Mouse (Mus musculus) hindlimb bud, embryonic 11.5 days (tissue): ENCODE results near the gene Uvrag.

Source experiments
- DNase-seq: peaks from one replicate; pipeline ENCODE4 v3.0.0-alpha.2; 2012; ENCODE audit warnings: low read depth, low spot score; ENCODE audit errors: extremely low spot score

The Uvrag gene

DNA sequence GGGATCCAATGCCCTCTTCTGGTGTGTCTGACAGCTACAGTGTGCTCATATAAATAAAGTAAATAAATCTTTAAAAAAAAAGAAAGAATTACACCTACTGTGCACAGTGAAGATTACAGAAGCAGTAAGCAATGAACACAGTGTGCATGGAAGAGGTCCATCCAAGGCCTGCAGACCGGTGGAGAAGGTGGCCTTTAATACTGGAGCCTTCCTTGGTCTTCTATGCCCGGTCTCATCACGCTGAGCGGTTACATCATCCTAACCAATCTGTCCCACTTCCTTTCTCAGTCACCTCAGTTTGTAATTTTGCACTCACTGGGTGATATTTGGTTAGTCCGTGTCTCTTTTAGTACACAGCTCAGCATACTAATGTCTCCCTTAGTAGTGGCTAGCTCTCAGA is 197.3 kb downstream of the Uvrag start:
- DNase-seq = no peak

DNA sequence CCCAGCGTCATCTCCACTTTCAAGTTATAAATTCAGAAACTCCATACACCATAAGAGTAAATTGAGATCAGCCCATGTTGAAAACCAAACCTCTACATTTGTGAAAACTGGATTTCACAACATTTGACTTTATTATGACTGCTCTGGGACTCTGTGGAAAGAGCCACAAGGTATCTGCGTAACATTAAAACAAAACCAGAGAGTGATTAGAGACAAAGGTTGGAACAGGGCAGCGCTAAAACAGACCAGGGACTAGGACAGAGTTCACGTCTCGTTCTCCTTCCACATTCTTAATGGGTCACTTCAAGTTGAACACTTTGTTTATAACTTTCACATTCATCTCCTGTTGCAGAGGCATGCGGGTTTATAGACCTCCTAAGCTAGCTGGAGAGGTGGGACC is 198.2 kb downstream of the Uvrag start:
- DNase-seq = no peak

DNA sequence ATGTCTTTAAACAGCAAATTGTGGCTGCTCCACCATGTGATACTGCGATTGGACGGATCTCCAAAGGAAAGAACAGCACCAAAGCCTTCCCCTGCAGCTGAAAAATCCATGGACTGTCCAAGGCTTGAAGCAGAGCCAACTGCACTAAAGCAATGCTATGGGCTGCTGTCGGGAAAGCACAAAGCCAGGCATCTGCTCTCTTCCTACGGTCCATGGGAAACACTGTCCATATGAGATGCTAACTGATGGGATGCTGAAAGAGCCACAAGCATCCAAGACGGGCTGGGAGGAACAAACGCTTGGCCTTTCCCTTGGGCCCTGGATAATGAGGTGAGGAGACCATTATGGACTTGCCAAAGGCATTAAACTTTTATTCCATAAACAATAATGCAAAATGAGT is 201.7 kb downstream of the Uvrag start:
- no peak for DNase-seq

DNA sequence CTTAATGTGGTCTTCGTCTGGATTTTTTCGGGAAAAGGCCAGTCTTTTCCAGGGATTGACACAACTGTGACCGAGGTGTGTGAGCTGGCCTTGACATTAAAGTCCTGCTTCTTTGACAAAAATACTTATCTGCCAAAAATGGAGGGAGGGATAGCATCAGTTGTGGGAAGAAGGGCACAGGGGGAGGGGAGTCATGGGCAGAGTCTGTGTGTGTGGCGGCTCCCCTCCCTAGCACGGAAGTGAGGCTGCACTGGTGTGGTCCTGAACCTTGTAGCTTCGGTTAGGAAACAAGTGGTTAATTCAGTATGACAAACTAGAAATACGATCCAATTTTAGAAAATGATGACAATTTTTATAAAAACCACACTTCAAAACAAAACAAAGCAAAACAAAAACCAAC is 202.3 kb downstream of the Uvrag start:
- no peak for DNase-seq

DNA sequence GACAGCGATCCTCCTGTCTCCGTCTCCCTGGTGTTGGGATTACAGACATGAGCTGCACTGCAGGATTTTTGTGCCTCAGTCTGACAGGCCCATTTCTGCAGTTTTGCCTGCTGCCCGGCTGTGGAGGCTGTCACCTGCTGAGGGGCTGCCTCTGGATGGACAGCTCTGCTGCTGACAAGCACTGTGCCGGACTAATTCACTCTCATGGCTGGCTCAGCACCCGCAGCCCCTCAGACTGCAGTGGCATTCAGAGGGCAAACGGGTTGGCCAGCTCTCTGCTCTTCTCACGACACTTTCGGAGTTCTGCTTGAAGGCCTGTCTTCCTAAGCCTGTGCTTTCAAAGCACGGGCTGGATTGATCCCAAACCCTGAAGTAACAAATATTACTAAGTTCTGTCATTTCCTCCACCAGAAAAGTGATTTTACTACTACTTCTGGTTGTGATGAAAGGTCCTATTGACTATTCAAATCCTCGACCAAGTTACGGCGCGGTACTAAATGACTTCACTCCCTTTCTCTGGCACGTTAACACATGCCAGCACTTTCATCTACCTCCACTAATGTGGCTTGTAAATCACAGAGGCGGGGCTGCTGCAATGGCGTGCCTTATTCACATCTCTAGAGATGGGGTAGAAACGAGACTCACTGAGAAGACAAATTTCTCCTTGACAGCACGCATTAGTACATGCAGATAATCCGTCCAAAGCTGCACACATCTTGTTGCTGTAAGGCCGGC is 203.7 kb downstream of the Uvrag start:
- no peak for DNase-seq

DNA sequence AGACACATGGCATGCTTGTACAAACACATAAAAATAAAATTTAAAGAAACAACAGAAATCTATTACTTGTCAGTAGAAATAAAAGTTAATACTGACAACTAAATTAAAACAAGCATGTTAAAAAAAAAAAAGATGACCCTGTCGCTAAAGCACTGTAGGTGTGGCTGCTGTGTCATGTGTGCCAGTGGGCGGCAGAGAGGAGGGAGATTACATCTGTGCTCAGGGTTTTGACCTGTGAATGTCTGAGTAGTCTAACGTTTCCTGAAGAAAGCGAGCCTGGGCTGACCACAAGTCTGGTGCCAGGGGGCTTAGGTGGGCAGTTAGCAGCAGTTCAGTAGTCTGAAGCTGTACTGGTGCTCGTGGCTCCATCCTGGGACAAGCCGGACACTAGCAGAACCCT is 205.2 kb downstream of the Uvrag start:
- no peak for DNase-seq

DNA sequence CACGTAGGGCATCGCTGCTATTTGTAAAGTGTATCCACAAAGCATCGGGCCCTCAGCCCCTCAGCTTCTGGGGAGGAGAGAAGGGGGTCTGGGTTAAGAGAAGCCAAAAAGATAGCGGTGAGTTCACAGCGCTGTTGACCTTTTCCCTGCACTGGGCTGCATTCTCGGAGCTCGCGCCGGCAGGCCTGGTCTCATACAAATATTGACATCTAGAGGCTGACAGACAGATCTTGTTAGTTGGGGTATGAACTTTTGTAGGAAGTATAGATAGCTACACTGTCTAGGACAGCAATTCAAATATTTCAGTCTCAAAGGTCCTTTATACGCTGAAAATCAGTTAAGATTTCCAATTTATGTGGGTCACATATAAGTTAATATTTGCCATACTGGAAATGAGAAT is 205.7 kb downstream of the Uvrag start:
- DNase-seq = no peak

DNA sequence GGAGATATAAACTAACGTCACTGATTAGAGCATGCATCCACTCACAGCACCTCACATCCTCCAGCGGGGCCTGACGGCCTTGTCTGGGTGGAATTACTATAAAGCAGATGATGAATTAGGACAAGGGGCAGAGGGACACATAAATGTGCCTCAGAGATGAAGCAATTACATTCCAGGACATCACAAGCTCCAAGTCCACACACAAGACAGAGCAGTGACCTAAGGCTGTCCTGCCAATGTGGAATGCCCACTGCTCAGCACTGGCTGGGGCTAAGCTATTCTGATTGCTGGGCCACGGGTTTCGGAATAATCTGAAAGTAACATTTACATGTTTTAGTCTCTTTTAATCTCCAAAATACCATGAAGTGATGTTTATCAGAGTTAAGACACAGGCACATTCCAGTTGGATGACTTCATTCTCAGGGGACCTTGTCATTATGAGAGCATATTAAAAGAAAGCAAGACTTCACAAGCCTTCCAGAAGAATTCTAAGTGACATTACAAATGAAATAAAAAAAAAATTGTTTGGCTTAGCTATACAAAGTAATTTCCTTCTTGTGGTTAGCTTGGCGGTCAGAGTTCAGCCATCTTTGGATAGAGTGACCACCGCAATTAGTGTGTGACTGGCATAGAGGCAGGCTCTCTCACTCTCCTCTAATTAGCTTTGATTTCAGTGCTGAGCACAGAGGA is 212.5 kb downstream of the Uvrag start:
- DNase-seq = no peak

DNA sequence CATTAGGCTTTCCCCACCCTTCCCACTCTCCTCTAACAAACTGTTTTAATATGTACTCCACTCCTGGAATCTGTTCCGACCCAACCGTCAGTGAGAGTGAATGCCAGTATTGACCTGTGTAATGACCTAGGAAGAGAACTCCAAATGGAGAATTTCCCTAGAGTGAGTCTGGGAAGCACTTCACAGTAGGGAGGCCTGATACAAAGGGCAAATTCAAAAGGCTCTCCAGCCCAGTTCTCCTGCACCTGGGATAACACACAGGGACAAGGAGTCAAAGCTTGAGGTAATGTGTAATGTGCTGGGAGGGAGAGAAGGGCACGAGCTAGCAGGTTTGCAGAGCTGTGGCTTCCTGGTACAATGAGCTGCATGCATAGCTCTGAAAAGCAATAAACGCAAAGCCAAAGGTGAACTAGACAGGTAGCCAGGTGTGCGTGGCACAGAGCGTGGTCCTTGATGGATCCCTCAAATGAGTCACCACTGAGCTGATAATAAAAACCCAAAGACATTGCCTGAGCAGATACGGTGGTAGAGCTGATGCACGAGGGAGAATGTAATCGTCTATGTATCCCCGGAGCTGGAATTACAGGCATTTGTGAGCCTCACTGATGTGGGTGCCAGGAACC is 213.9 kb downstream of the Uvrag start:
- no peak for DNase-seq

DNA sequence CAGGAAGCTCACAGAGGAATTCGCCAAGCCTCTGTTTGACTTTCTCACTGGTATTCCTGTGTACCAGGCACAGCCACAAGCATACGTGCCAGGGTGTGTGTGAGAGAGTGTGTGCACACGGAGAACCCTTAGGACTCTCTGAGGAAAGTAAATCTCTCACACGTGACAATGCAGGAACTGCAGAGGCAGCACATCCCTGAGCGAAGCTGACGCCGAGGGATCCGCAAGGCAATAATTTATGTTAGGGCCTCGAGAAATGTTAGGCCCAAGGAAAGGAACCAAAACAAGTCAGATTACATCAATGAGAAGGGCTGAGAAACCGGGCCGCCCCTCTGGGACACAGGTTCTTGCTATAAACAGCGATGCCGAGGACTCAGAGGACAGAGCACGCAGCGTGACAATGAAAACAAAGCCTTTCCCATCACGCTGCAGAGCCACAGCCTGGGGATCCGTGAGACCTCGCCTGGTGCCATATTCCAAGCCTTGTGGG is 216.5 kb downstream of the Uvrag start:
- no peak for DNase-seq

DNA sequence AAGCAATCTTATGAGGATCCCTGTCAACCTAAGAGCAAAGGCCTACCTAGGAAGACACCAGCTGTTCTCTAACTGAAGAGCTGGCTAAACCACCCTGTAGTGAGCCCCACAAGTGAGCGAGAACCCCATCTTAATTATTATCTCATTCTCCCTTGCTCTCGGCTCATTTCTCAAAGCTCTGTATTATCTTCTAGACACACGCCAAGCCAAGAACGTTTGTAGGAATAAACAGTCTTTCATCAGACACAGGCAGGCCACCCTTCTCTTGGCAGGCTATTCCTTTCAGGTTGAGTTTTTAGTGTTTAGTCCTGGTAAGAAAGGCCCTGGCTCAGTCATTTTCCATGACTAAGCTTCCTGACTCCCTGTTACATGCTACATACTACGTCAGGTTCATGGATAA is 218.0 kb downstream of the Uvrag start:
- no peak for DNase-seq

DNA sequence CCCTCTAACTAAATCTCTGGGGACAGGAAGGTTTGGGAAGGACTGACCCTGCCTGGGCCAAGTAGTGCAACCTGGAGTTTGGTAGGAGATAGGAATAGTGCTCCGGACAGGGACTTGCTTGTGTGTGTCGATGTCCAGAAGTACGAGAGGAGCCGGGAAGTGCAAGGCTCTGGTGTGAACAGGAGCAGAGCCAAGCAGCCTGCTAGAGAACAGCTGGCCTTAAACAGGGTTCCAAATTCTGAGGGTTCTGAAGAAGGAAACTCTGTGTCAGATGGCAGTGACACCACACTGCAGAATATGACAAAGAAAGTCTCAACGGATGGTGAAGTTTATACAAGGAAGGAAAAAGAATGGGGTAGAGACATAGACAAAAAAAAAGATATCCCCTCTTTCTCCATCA is 223.5 kb downstream of the Uvrag start:
- no peak for DNase-seq

DNA sequence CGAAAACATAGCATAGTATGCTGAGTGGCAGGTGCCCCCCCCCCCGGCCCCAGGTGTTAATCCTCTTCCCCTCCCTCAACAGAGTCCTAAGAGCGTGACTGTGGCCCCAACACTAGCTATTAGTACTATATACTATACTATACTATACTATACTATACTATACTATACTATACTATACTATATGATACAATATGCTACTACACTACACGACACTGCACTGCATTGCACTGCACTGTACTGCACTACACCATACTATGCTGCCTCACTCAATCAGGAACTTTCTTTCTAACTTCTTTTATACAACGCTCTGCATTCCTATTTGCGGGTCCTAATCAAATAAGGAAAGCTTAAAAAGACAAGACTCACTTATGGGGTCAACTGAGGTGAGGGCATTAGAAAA is 224.4 kb downstream of the Uvrag start:
- no peak for DNase-seq

DNA sequence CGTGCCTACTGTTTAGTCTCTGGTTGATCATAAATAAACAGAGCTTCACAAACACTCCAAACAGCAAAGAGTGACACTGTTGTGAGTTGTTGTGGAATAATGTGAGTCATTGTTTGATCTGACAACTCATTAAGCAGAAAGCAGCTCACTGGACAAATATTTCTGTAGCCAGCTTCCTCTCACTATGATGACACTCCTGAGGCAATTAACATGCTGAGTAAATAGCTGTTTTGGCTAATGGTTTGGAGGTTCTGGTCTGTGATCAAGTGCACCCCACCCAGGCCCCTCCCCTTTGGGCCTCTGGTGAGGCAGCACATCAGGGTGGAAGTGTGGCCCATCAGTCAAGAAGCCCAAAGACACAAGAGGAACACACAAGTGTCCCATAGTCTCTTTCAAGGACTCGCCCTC is 228.0 kb downstream of the Uvrag start:
- no peak for DNase-seq

DNA sequence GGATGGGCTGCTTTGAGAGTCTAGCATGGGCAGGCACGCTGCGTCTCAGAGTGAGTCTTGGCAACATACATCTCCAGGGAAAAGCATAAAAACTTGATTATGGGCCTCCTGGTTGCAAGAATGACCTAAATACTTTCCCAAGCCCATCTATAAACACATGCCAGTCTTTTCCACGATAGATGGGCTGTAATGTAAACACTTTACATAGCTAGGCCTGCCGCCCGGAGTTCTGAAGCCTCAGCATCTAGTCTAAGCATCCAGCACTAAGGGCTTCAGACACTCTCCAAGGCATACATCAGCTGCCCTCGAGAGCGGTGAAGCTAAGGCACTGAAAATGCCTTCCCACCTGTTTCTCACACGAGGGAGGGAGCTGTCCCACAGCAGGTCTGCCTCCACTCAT is 229.7 kb downstream of the Uvrag start:
- no peak for DNase-seq

DNA sequence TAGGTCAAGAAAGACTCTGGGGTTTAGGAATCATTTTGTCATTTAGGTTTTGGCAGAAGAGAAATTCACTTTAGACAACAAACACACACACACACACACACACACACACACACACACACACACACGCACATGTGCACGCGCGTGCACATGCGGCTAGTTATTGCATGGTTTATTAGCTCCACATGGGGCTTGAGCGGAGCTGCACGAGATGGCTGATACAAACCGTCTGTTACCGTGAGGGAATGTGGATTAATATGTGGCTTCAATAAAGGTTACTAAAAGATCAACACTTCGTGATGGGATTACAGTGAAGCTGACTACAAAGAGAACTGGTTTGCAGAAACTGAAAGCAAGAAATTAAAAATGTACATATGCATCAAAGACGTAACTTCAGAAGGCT is 230.2 kb downstream of the Uvrag start:
- DNase-seq = no peak

DNA sequence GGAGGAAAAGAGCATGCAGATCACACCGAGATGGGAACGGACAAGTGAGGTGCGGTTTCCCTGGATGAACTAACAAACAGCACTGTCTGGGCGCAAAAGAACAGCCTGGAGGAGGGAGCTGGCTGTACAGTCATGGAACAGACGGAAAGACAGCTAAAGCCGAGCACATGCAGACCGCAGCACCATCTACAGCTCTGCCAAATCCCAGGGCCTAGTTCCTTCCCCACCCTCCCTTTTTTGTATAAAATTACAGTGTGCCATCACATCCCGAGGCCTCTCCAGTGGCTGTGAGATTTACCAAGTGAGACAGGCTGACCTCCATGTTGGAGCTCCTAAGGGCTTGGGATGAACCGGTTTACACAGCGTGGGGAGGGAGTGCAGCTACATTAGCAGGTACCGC is 230.8 kb downstream of the Uvrag start:
- no peak for DNase-seq

DNA sequence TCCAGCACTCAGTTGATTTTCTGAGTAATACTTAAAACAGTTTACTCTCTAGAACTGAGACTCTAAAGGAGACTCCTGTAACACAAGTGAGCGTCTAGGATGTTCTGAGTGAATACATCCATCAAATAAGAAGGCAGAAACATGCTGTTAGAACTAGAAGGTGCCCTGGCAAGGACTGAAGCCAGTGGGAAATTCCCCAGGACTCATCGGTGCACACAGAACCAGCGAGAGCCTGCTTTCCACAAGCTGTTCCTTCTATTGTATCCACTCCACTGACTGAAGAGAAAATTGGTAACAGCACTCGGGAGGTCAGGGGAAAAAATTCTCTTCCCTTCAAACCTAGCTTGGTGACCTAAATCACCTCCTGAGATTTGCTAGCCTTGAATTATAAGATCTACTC is 233.5 kb downstream of the Uvrag start:
- no peak for DNase-seq

DNA sequence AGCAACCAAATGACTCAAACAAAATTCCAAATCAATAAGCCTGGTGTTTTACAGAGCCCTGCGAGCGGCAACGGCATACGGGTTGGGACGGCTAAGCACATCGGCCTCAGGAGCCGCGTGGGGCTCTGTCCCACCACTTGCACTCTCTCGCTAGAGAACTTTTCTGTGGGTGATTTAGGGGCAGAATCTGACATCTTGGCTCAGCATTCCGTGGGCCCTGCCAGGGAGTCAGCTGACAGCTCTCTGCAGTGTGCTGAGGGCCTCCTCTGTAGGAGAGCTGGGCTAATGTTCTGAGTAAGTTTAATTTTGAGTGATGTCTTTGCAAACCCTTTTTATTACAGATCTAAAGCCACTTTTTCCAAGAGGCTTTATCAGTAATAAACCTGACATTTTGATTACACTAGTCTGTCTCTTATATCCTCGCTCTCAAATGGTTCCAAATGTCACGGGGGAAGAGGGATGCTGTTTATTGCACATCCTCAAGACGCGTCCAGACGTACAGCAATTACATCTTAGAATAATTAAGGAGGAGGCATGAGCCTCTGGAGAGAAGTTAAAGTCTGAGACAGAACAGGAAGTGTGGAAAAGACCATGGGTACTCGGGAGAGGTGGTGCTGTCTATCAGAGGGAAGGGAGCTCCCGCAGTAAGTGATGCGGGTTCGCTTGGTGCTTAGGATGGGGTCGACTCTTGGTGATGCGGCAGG is 236.1 kb downstream of the Uvrag start:
- DNase-seq = no peak

DNA sequence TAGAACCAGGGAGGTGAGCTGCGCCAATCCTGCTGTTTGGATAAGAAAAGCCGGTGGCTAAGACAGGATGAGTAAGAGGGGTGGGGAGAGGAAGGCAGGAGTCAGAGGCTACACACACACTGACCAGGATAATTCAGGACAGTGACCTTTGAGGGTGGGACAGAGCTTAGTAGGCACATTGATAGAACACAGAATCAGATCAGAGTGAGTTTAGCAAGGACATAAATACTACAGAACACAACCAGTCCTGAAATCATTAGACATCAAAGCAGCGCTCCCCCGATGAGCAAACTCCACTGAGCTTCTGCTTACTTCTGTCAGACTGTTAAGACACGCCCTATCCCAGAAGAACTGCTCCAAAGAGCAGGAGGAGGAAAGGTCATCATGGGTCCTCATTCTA is 237.1 kb downstream of the Uvrag start:
- no peak for DNase-seq

DNA sequence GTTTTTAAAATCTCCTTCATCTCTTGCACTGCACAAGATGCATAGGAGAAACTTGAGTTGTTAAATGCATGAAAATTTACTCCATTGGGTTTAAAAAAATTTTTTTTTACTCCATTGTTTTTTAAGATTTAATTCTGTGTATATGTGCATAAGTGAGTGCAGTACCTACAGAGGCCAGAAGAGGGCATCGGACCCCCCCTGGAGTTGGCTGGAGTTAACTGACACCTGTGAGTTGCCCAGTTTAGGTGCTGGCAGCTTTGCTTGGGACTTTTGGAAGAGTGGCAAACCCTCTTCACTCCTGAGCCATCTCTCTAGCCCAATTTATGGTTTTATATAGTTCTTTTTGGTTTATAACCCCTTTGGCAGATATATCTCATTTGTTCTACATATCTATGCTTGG is 239.8 kb downstream of the Uvrag start:
- DNase-seq = no peak

DNA sequence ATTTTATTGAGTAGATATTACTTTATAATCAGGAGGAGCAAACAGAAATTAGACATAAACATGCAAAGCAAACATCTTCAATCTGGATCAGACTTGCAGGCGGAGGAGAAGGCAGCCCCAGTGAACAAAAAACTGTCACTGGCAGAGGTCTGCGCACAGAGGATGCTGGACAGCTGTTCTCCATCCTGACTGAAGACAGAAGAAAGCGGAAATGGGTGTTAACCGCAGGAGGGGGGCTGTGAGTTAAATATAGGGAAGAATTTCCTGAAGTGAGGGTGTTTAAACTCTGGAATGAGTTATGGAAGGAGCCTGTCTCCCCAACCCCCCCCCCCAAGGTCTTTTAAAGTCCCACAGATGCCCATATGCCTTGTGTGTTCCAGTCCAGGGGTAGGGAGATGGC is 241.1 kb downstream of the Uvrag start:
- DNase-seq = no peak
